Mouse (Mus musculus): ENCODE measurements around the gene H2-M3.
"Not testable (repeated sequence)": the region's sequence is repeated elsewhere in the genome, so short reads cannot be mapped to it uniquely, and the experiment has no call there.

Gene H2-M3

GRCm38 (mm10) chr17:37270058-37270701, at the start of gene H2-M3:
TSS of gene H2-M3 (plus strand) at chr17:37270220.
- ATAC-seq (ENCODE audit: insufficient number of reproducible peaks, low FRiP score, low TSS enrichment), result peak; percentile 79

DNA sequence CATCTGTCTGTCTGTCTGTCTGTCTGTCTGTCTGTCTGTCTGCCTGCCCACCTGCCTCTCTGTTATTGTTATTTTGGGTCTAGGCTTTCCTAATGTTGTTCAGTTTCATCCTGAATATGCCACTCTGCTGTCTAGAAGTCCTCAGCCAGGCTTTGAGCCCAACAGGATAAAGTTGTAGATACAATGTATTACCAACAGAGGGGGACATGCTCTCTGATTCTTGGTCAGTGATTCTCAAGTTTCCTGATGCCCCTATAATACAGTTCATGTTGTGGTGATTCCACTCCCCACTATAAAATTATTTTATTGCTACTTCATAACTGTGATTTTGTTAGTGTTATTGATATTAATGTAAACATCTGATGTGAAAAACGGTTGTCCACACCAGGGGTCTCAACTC, 48.1 kb upstream of the H2-M3 start:
- no peak for ATAC-seq (ENCODE audit: insufficient number of reproducible peaks, low FRiP score, low TSS enrichment)

GRCm38 (mm10) chr17:37237230-37237629, 32.8 kb upstream of the H2-M3 start, which contains the start of gene Olfr97:
TSS of gene Olfr97 (minus strand) at chr17:37237330.
- ATAC-seq (ENCODE audit: insufficient number of reproducible peaks, low FRiP score, low TSS enrichment), result not testable (repeated sequence)

GRCm38 (mm10) chr17:37242198-37242597, 27.8 kb upstream of the H2-M3 start:
- ATAC-seq (ENCODE audit: insufficient number of reproducible peaks, low FRiP score, low TSS enrichment), result no peak

DNA sequence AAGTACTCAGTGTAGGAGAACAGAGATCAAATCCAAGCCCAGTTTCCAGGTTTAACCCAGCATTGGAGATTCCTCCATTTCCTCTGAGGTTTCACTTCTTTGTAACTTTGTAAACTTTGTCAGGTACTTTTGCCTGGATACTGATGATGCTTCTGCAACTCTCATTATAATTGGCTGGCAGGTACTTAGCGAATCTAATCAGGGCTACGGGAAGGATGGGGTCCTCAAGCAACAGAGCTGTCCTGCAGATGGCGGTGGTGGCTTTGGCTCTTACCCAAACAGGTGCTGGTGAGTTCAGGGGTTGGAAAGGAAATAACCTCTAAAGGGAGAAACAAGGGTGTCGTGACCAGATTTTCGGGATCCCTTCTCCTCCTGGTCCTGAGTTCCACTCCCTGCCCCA, 23.3 kb upstream of the H2-M3 start:
- ATAC-seq (ENCODE audit: insufficient number of reproducible peaks, low FRiP score, low TSS enrichment), result no peak

DNA sequence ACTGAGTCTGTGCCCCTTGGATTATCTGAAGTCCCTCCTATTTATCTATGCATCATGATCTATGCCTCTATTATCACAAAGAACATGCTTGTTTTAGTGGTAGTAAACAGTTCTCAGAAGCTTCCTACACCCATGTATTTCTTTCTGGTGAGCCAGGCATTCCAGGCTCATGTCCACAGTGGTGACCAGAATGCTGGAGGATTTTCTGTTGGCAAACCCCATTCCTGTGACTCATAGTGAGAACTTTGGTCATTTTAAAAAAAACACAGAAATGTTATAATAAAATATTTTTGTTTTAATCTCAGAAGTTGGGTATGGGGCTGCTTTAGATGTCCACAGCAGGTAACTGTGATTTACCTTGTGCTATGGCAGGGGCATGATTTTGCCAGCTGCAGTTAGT, 20.6 kb upstream of the H2-M3 start:
- ATAC-seq (ENCODE audit: insufficient number of reproducible peaks, low FRiP score, low TSS enrichment), result no peak

DNA sequence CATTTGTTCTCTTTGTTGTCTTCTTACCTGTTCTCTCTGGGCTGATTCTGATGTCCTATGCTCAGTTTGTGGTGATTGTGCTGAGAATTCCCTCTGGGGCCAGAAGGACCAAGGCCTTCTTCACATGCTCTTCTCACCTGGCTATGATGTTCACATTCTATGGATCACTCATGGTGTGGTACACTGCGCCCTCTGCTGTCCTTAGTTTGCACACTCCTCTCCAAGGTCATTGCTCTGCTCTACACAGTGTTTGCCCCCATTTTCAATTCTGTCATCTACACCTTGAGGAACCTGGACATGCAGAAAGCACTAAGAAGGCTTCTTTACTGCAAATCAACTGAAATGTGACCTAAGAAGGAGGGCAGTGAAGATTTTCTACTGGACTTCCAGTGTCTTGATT, 19.5 kb upstream of the H2-M3 start:
- ATAC-seq (ENCODE audit: insufficient number of reproducible peaks, low FRiP score, low TSS enrichment), result no peak

- no peak for ATAC-seq (ENCODE audit: insufficient number of reproducible peaks, low FRiP score, low TSS enrichment)
Observed at GRCm38 (mm10) chr17:37263626-37264025, 6.4 kb upstream of the H2-M3 start, which contains the start of gene Olfr98. TSS of gene Olfr98 (minus strand) at chr17:37263749.

- no peak for ATAC-seq (ENCODE audit: insufficient number of reproducible peaks, low FRiP score, low TSS enrichment)
Observed at GRCm38 (mm10) chr17:37270702-37271092, 677 bp downstream of the H2-M3 start.

DNA sequence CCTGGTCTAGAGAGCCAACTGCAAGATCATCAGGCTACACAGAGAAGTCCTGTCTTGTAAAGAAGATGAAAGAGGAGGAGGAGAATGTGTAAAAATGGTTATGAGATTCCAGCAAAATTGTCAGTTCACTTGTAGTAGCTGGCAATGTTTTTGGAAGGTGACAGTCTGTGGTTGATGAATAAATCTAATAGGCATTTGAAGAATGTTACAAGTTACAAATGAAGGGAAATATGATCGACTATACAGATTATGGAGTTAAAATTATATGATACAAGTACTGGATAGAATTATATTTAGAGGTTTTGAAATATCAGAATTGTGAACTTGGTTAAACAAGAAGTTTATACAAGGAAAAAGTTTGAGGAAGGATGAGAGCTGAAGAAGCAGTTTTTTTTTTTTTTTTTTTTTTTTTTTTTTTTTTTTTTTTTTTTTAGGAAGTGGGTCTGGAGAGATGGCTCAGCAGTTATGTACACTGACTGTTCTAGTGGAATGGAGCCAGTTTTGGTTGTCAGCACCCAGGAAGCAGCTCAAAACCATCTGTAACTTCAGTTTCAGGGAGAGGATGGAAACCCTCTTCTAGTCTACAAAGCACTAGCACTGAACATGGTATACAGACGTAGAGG, 5.7 kb downstream of the H2-M3 start:
- ATAC-seq (ENCODE audit: insufficient number of reproducible peaks, low FRiP score, low TSS enrichment), result no peak

DNA sequence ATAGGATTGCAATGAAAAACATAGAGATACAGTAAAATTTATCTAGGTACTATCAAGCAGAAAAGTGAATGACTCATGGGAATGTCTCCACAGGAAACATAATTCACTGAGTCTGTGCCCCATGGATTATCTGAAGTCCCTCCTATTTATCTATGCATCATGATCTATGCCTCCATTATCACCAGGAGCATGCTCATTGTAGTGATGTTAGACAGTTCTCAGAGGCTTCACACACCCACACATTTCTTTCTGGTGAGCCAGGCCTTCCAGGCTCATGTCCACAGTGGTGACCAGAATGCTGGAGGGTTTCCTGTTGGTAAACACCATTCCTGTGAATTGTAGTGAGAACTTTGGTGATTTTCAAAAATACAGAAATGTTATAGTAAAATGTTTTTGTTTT, 6.6 kb downstream of the H2-M3 start:
- ATAC-seq (ENCODE audit: insufficient number of reproducible peaks, low FRiP score, low TSS enrichment), result no peak

GRCm38 (mm10) chr17:37280331-37280730, 10.3 kb downstream of the H2-M3 start:
- ATAC-seq (ENCODE audit: insufficient number of reproducible peaks, low FRiP score, low TSS enrichment), result no peak

DNA sequence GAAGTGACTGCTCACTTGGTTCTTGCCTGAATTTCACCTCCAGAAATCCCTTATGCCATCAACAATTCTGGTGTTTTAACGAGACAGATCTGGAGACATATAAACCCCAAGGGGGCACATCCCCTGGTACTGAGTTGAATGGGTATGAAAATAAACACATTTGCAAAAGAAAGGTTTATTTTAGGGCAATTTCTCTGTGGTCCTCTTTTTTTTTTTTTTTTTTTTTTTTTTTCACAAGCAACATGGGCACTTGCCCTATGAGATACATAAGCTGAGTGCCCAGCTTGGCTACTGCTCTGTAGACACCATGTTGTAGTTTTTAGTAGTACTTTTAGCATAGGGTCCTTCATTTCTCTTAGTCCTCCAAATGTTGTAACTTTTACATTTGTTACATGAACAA, 13.3 kb downstream of the H2-M3 start, which contains the start of gene Olfr99:
Olfr99 (minus strand) TSS at position 101 of the 400 bp plus-strand sequence.
- no peak for ATAC-seq (ENCODE audit: insufficient number of reproducible peaks, low FRiP score, low TSS enrichment)

GRCm38 (mm10) chr17:37304213-37304612, 34.2 kb downstream of the H2-M3 start, which contains the start of gene Olfr101:
TSS of gene Olfr101 (minus strand) at chr17:37304313.
- ATAC-seq (ENCODE audit: insufficient number of reproducible peaks, low FRiP score, low TSS enrichment), result no peak

GRCm38 (mm10) chr17:37308483-37308882, 38.5 kb downstream of the H2-M3 start:
- no peak for ATAC-seq (ENCODE audit: insufficient number of reproducible peaks, low FRiP score, low TSS enrichment)

GRCm38 (mm10) chr17:37310146-37310699, 40.2 kb downstream of the H2-M3 start:
- ATAC-seq (ENCODE audit: insufficient number of reproducible peaks, low FRiP score, low TSS enrichment), result no peak

GRCm38 (mm10) chr17:37316954-37317353, 46.9 kb downstream of the H2-M3 start, which contains the start of gene Olfr102:
TSS of gene Olfr102 (minus strand) at chr17:37317054.
- ATAC-seq (ENCODE audit: insufficient number of reproducible peaks, low FRiP score, low TSS enrichment), result no peak
